Mouse (Mus musculus): Measurements from ENCODE around the gene Traf3ip2. TPM values are rescaled to one million over a fixed set of nuclear protein-coding genes. Genes with fewer than 3 reads are reported as not detected.

The Traf3ip2 gene
- polyA plus RNA-seq, 1 experiment from 2014 or later, result 12.6 TPM

GRCm38 (mm10) chr10:39625626-39626260, 13.0 kb downstream of the Traf3ip2 start:
- no peaks in the 10 kb centered on the region for H3K9me3 ChIP-seq
- no peak overlapping the region for H3K4me3 ChIP-seq
- no peak for DNase-seq (ENCODE audit: low spot score)
- 83% methylated on average over 11 of the region's 11 CpGs for WGBS
- H3K4me1 ChIP-seq, result peaks cover 45% of the 10 kb centered on the region
- no peaks in the 10 kb centered on the region for H3K27me3 ChIP-seq (ENCODE audit: insufficient read depth, poor library complexity, severe bottlenecking)
- H3K27ac ChIP-seq, result 0 out of 2 replicates have a peak overlapping the region, but pooled peaks have one; percentile 23
- peaks cover 32% of the 10 kb centered on the region for H3K36me3 ChIP-seq

DNA sequence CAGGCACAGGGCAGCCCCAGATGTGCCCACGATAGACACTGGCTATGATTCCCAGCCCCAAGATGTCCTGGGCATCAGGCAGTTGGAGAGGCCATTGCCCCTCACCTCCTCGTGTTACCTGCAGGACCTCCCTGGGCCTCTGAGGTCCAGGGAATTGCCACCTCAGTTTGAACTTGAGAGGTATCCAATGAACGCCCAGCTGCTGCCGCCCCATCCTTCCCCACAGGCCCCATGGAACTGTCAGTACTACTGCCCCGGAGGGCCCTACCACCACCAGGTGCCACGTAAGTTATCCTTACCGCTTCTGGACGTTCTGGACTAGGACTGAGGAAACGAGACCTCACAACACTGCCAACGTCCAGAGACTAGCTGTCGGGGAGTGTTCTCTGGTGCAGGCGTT, 13.6 kb downstream of the Traf3ip2 start:
- no peak for DNase-seq (ENCODE audit: low spot score)
- Histone ChIP-seq H3K4me1 (peaks cover 52% of the 10 kb centered on the region), H3K27me3 (ENCODE audit: insufficient read depth, poor library complexity, severe bottlenecking) (no peaks in the 10 kb centered on the region), H3K27ac (0 out of 2 replicates have a peak overlapping the region, but pooled peaks have one; percentile 23), H3K4me3 (no peak overlapping the region), H3K36me3 (peaks cover 25% of the 10 kb centered on the region), H3K9me3 (no peaks in the 10 kb centered on the region)
- WGBS, result 84% methylated on average over 12 of the region's 12 CpGs

- no peak for DNase-seq (ENCODE audit: low spot score)
- 29% methylated on average over 10 of the region's 10 CpGs for WGBS
- Histone ChIP-seq H3K4me1 (peaks cover 65% of the 10 kb centered on the region), H3K27ac (peak overlapping the region; percentile 85), H3K4me3 (0 out of 2 replicates have a peak overlapping the region, but pooled peaks have one; percentile 2), H3K9me3 (no peaks in the 10 kb centered on the region), H3K27me3 (ENCODE audit: insufficient read depth, poor library complexity, severe bottlenecking) (no peaks in the 10 kb centered on the region), H3K36me3 (peaks cover 22% of the 10 kb centered on the region)
Observed at GRCm38 (mm10) chr10:39628799-39629517, 16.2 kb downstream of the Traf3ip2 start.

DNA sequence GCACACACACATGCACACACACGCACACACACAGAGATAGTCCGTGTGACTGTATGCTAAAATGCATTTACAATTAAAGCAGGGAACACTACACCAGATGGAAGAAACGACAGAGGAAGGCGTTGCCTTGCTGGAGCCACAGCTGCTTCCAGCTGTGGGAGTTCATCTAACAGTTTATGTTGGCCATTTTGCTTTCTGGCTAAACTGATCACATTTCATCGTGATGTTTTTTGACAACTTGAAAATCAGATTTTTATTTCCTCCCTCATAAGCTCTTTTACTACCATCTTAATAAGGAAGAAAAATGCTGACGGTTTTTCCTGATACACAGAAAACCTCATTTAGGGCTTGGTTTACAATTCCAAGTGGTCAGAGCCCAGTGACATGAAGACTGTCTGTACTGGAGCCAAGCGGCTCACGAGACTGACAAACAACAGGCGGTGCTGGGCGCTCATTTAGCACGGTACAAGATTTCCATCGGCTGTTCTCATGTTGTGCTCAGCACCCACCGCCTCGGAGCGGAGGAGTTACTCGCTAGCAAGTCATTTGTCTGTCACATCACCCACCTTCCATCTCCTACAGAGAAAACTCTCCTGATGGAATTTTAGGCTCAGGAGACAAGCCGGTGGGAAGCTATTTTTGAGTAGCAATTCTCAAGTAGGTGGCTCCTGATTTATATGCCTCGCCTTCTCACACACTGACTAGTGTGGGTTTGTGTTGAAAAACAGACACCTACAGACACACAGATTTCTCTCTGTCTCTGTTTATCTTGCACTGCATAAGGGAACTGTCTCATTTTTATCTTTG, 17.2 kb downstream of the Traf3ip2 start:
- peaks cover 29% of the 10 kb centered on the region for H3K36me3 ChIP-seq

DNA sequence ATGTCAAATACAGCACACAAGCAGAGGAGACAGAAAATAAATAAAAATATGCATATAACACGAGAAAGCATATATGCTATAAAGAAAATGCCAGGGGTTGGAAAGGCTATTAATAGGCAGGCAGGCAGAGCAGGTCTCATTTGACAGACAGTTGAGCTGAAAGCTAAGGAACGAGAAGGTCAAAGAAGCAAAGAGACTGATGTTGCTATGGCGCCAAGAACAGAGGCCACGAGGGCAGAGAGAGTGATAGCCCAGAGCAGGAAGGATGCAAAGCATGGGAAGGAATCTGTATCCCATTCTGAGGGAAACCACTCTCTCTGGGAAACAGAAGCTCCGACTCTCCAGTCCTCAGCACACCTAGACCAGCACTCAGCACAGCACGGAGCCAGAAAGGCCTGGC, 18.1 kb downstream of the Traf3ip2 start:
- no peak overlapping the region for H3K4me3 ChIP-seq
- no peak for DNase-seq (ENCODE audit: low spot score)
- no peaks in the 10 kb centered on the region for H3K27me3 ChIP-seq (ENCODE audit: insufficient read depth, poor library complexity, severe bottlenecking)
- H3K36me3 ChIP-seq, result peaks cover 27% of the 10 kb centered on the region
- 38% methylated on average over 6 of the region's 6 CpGs for WGBS
- no peaks in the 10 kb centered on the region for H3K9me3 ChIP-seq
- peak overlapping the region; percentile 85 for H3K27ac ChIP-seq
- peaks cover 55% of the 10 kb centered on the region for H3K4me1 ChIP-seq

More for the DNA sequence above, 17.2 kb downstream of the Traf3ip2 start:
- Histone ChIP-seq H3K9me3 (no peaks in the 10 kb centered on the region), H3K4me1 (peaks cover 61% of the 10 kb centered on the region), H3K27me3 (ENCODE audit: insufficient read depth, poor library complexity, severe bottlenecking) (no peaks in the 10 kb centered on the region), H3K4me3 (peak overlapping the region; percentile 24; the same call in 1 of the 2 replicates), H3K27ac (peak overlapping the region; percentile 85)
- whole genome bisulfite sequencing, result 38% methylated on average over 18 of the region's 18 CpGs
- DNase-seq (ENCODE audit: low spot score), result no peak

GRCm38 (mm10) chr10:39631627-39632026, 18.9 kb downstream of the Traf3ip2 start:
- no peaks in the 10 kb centered on the region for H3K27me3 ChIP-seq (ENCODE audit: insufficient read depth, poor library complexity, severe bottlenecking)
- no peaks in the 10 kb centered on the region for H3K9me3 ChIP-seq
- no peak overlapping the region for H3K4me3 ChIP-seq
- 85% methylated on average over 14 of the region's 14 CpGs for WGBS
- DNase-seq (ENCODE audit: low spot score), result no peak
- H3K36me3 ChIP-seq, result peaks cover 22% of the 10 kb centered on the region
- peaks cover 53% of the 10 kb centered on the region for H3K4me1 ChIP-seq
- H3K27ac ChIP-seq, result peak overlapping the region; percentile 65

- Histone ChIP-seq H3K27me3 (ENCODE audit: insufficient read depth, poor library complexity, severe bottlenecking) (no peaks in the 10 kb centered on the region), H3K4me3 (no peak overlapping the region), H3K36me3 (peaks cover 33% of the 10 kb centered on the region), H3K9me3 (no peaks in the 10 kb centered on the region), H3K27ac (no peak overlapping the region), H3K4me1 (peaks cover 53% of the 10 kb centered on the region)
- 85% methylated on average over 6 of the region's 6 CpGs for WGBS
- no peak for DNase-seq (ENCODE audit: low spot score)
Observed at GRCm38 (mm10) chr10:39633379-39633778, 20.6 kb downstream of the Traf3ip2 start.

GRCm38 (mm10) chr10:39634423-39635101, 21.8 kb downstream of the Traf3ip2 start:
- no peaks in the 10 kb centered on the region for H3K9me3 ChIP-seq
- no peak overlapping the region; the same call in 1 of the 2 replicates for H3K27ac ChIP-seq
- no peak for DNase-seq (ENCODE audit: low spot score)
- H3K27me3 ChIP-seq (ENCODE audit: insufficient read depth, poor library complexity, severe bottlenecking), result no peaks in the 10 kb centered on the region
- 93% methylated on average over 13 of the region's 13 CpGs for WGBS
- peaks cover 38% of the 10 kb centered on the region for H3K36me3 ChIP-seq
- no peak overlapping the region for H3K4me3 ChIP-seq
- H3K4me1 ChIP-seq, result peaks cover 50% of the 10 kb centered on the region

DNA sequence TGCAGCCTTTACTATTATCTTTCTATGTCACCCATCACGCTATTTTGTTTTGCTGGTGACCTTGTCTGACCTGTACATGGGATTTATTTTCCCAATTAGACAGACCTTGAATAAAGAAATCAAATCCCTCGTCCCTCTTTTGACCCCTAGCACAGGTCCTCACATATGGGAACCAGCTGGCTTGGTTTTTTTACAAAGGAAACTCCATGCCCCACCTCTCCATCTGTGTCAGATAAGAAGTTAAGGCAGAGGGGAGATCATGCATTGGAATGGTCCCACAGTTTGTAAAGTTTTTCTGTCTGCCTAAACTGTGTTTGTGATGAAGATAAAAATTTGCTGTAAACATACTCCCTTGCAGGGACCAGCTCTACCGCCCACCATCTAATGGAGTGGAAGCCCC, 26.1 kb downstream of the Traf3ip2 start:
- WGBS, result 54% methylated on average over 3 of the region's 3 CpGs
- peaks cover 27% of the 10 kb centered on the region for H3K4me1 ChIP-seq
- no peak for DNase-seq (ENCODE audit: low spot score)
- H3K27ac ChIP-seq, result 0 out of 2 replicates have a peak overlapping the region, but pooled peaks have one; percentile 18
- no peaks in the 10 kb centered on the region for H3K9me3 ChIP-seq
- H3K27me3 ChIP-seq (ENCODE audit: insufficient read depth, poor library complexity, severe bottlenecking), result no peaks in the 10 kb centered on the region
- peaks cover 59% of the 10 kb centered on the region for H3K36me3 ChIP-seq
- H3K4me3 ChIP-seq, result no peak overlapping the region

GRCm38 (mm10) chr10:39639783-39640182, 27.0 kb downstream of the Traf3ip2 start:
- Histone ChIP-seq H3K4me1 (peaks cover 27% of the 10 kb centered on the region), H3K36me3 (peaks cover 58% of the 10 kb centered on the region), H3K27ac (no peak overlapping the region), H3K27me3 (ENCODE audit: insufficient read depth, poor library complexity, severe bottlenecking) (no peaks in the 10 kb centered on the region), H3K4me3 (no peak overlapping the region), H3K9me3 (no peaks in the 10 kb centered on the region)
- 84% methylated on average over 5 of the region's 5 CpGs for WGBS
- DNase-seq (ENCODE audit: low spot score), result no peak

DNA sequence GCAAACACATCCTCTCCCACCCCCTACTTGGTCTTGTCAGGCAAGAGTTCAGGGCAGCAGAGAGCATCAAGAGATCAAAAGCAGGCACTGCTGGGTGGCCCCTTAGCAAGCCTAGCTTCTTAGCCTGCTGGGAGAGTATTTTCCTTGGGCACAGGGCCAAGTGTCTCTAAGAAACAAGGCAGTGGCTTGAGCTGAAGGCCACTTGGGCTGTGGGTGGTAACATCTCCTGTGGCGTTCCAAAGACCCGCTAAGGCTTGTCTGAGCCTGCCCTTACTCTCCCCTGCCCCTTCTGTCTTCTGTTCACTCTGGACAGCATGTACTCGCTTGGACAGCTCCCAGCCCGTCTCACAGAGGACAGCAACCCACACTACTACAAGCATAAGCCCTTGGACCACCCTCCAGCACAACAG, 28.1 kb downstream of the Traf3ip2 start:
- DNase-seq (ENCODE audit: low spot score), result no peak
- Histone ChIP-seq H3K4me1 (peaks cover 27% of the 10 kb centered on the region), H3K4me3 (no peak overlapping the region), H3K36me3 (peaks cover 54% of the 10 kb centered on the region), H3K9me3 (no peaks in the 10 kb centered on the region), H3K27me3 (ENCODE audit: insufficient read depth, poor library complexity, severe bottlenecking) (no peaks in the 10 kb centered on the region), H3K27ac (no peak overlapping the region)
- WGBS, result 12% methylated on average over 4 of the region's 4 CpGs

DNA sequence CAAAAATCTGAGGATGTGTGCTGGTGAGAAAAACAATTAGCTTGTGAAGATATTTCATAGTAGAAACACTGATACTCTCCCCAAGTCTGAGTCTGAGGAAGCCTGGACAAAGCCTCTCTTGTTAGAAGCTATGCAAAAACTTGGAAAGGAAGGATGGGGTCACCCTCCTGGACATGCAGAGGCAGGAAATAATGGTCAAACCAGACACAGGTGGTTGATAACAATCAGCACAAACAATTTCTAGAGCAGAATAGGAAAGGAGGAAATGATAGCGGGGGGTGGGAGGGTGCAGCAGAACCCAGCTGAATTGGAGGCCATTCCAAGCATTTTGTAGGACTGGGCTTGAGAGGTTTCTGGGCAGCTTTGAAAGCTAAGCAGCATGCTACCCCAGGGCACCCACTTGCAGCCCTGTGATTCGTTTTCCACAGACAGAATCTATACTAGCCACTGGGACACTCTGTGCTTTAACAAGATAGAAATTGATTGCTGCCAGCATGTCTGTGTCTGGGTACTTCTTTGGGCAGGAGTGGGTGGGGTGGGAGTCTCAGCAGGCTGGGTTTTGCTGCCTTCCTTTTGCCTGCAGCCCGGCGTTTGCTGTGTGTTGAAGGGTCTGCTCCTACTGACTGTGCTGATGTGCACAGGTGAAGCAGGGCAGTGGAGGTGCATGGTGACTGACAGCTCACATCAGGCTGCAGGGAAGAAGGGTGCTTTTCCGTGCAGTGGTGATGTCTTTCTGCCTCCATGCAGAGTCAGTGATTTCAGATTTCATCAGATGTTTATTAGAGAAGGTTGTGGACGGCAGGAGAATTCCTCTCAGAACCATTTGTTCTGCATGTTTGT, 33.3 kb downstream of the Traf3ip2 start:
- Histone ChIP-seq H3K27ac (peak overlapping the region; percentile 52), H3K9me3 (no peaks in the 10 kb centered on the region), H3K4me3 (no peak overlapping the region), H3K4me1 (peaks cover 17% of the 10 kb centered on the region), H3K36me3 (peaks cover 62% of the 10 kb centered on the region), H3K27me3 (ENCODE audit: insufficient read depth, poor library complexity, severe bottlenecking) (no peaks in the 10 kb centered on the region)
- WGBS, result 37% methylated on average over 6 of the region's 6 CpGs
- DNase-seq (ENCODE audit: low spot score), result no peak

Data from heart, embryonic 10.5 days (tissue).